Mouse (Mus musculus) large intestine, adult 2 months (tissue): ENCODE results near the gene Tbrg4. TPM values are rescaled to one million over a fixed set of nuclear protein-coding genes. Genes with fewer than 3 reads are reported as not detected.

Experiments
- DNase-seq: peaks from one replicate; pipeline ENCODE4 v3.0.0-alpha.2; 2012; ENCODE audit warnings: low read depth, low spot score
- WGBS: fragments of 180-500 bp; shearing (Covaris S2); methylation state at CpG from one replicate; pipeline ENCODE4 v1.1.7; 2018; 5-methylcytosine and 5-hydroxymethylcytosine counted together
- polyA plus RNA-seq: library from polyadenylated mRNA; depleted of rRNA; stranded (reverse); fragments of >200 nt; gene quantifications from 2 replicates; pipeline ENCODE4 v1.2.3, GENCODE M21; 2012

Gene Tbrg4
- polyA plus RNA-seq, 1 experiment, result 110 TPM

DNA sequence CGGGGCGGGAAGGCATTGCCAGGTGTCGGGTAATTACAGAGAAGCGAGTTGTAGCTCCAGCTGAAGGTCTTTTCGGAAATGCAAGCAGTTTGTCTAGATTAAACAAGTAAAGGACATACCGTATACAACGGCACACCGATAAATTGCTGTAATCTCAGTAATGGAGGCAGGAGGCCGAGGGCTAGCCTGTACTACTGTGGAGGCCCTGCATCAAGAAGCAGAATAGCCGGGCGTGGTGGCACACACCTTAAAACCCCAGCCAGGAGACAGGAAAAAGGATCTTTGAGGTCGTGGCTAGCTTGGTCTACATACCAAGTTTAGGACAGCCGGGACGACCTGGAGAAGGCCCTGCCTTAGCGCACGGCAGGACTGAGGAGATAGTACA lies 513 bp upstream of the Tbrg4 start:
- WGBS, result 3% methylated on average over 16 of the region's 16 CpGs
- DNase-seq, result no peak

DNA sequence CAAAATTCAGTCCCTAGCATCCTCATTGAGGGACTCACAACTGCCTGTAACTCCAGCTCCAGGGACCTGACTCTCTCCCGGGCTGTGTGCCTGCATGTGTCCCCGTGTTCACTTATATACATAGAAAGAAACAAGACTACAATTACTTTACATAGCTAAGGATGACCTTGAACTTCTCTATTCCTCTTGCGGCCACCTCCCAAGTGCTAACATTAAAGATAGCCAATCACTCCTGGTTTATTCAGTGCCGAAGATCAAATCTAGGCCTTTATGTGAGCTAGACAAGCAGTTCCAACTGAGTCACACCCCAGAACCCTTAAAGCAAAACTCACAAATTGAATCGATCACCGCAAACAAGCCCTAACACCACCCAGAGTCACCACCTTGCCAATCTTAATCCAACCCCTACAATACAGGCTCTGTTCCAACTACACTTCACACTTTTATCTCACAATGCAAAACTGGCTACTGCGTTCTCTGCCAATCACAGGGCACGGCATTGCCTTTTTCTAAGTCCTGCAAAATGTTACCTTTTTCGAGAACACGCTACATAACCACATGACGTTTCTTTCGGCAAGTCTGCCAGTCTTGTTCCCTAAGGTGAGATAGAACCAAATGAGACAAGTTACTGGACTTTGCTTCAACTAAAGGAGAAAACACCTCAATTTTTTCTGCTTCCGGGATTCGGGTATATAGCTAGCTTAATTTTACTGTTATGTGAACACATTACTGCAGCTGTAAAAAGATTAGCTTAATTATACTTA lies 1.1 kb downstream of the Tbrg4 start:
- DNase-seq, result peak; percentile 45
- 23% methylated on average over 14 of the region's 14 CpGs for WGBS

DNA sequence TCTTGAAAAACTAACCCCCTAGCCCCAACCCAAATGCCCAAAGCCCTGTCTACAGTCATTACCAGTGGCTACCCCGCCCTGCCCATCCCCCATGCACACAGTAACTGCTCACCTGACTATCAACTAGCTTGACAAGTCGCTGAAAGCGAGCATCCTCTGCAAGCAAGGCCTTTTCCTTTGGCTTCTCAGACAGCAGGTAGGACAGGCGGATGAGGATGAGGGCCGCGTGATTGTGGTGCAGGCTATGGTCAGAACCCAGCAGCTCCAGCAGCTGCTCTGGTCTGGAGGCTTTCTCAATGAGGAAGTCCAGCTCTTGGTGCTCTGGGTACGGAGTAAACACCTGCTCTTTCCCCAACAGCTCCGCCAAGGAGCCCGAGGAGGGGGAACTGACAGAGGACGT lies 2.2 kb downstream of the Tbrg4 start:
- no peak for DNase-seq

GRCm38 (mm10) chr11:6615250-6616205 lies 10.3 kb downstream of the Tbrg4 start:
- DNase-seq, result no peak
- WGBS, result 82% methylated on average over 12 of the region's 12 CpGs

More for the DNA sequence above, 2.2 kb downstream of the Tbrg4 start:
- WGBS, result 49% methylated on average over 10 of the region's 10 CpGs

GRCm38 (mm10) chr11:6605491-6606399 lies 20.1 kb downstream of the Tbrg4 start, which contains the start of gene Nacad:
Gene Nacad, minus strand, starts transcription at chr11:6606053.
- 5% methylated on average over 41 of the region's 41 CpGs for WGBS
- no peak for DNase-seq

DNA sequence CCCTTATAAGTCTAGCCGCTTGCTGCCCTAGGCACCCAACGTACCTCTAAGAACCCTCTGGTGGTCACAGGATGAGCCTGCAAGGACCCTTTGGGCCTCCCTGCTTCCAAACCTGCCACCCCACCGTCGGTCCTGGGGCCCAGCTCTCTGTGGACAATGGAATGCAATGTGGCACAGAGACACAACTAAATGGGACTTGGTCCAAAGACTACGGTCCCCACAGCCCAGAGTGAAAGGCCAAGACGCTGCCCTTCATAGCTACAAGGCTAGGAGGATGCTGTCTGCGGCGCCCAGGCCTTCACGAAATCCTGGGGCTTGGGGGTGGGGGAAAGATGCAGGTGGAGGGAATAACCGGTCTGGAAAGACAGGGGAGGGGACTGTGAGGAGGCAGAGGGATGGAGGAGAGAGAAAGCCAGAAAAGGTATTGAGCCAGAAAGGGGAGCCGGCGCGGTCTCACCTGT lies 20.8 kb downstream of the Tbrg4 start:
- 18% methylated on average over 13 of the region's 13 CpGs for WGBS

DNA sequence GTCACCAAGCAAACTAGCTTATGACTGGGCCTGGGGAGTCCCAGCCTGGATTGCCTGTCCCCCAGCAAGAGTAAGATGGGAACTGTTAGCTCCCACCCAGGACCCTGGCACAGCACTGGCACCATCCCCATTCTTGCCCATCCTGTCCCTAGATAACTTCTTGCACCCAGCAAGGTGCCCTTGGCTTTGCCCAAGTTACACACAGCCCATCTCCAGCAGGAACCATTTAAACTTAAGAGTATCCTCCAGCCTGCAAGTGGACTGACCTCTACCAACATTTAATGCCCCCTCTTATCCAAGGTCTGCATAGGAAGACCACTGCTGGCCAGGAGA lies 21.3 kb downstream of the Tbrg4 start:
- no peak for DNase-seq

More for the DNA sequence above, 20.8 kb downstream of the Tbrg4 start:
- DNase-seq, result no peak

DNA sequence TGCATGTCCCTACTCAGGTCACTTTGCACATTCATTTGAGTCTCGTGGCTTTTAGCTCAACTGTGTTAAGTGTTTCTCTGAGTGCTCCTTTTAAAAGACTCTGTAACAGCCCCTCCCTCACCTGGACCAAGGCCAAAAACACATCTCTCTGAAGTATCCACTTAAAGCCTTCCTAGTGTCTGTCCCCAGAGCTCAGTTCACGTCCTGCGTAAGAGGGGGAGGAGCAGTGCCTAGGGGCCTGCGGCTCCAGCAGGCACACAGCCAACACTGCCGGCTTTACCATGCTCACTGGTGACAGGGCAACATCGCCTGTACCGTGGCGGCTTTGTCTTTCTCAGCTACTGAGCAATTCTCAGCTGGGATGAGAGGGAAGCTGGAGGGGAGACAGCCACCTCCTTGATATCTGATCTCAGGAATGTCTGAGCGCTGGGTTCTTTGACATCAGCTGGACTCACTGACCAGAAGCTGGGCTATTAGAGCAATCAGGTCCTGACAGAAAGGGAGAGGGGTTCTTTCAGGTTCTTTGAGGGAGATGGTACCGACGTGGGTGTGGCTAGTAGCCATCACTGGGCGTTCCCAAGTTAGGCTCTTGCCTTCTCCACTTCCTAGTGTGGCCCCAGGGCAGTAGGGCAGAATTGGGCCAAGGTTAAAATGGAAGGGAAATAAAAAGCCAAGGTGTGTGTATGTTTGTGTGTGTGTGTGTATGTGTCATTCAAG lies 21.8 kb downstream of the Tbrg4 start:
- 8% methylated on average over 12 of the region's 12 CpGs for WGBS
- DNase-seq, result no peak

GRCm38 (mm10) chr11:6603224-6603623 lies 22.6 kb downstream of the Tbrg4 start:
- 67% methylated on average over 9 of the region's 9 CpGs for WGBS
- DNase-seq, result no peak

- DNase-seq, result no peak
- WGBS, result 69% methylated on average over 9 of the region's 9 CpGs
Observed at GRCm38 (mm10) chr11:6602662-6603061, 23.2 kb downstream of the Tbrg4 start.

GRCm38 (mm10) chr11:6601649-6602480 lies 24.0 kb downstream of the Tbrg4 start:
- no peak for DNase-seq
- 62% methylated on average over 20 of the region's 20 CpGs for WGBS

DNA sequence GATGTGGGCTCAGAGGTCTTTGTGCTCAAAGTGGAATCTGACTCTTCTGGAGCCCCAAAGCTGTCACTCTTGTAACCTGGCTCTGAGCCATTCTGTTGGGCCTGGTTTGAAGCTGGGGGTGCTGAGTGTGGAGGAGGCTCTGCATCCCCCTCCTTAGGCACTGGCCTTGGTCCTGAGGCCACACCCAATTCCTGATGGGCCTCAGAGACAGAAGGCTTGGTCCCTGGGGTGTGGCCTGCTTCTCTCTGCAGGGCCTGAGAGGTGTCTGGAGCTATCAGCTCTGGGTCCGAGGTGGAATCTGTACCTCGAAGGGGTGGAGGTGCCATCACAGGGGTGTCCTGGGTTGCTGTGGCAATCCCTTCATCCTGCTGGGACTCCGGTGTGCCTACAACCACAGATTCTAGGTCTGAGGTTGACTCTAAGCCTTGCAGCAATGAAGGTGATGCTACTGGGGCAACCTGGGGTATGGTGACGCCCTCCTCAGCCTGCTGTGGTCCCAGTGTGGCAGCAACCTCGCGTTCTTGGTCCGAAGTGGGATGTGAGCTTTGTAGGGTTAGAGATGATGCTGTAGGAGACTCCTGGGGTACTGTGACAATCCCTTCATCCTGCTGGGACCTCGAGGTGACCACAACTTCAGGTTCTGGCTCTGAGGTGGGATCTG lies 25.5 kb downstream of the Tbrg4 start:
- WGBS, result 72% methylated on average over 8 of the region's 8 CpGs

DNA sequence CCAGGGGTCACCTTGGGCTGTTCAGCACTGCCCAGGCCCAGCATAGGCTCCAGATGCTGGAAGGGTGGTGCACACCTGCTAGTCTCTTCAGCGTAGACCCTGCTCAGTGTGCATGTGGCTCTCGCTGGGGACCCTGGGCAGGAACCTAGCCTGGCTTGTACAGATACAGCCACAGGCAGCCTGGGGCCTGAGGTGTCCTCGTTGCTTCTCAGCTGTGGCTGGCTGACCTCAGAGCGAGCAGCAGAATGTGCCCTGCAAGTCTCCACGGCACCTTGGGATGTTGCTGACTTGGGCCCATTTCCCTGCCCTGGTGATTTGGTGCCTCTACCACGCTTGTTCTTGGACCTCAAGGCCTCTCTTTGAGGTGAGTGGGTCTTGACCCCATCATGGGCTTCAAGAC lies 26.0 kb downstream of the Tbrg4 start:
- WGBS, result 83% methylated on average over 6 of the region's 6 CpGs
- no peak for DNase-seq

More for the DNA sequence above, 25.5 kb downstream of the Tbrg4 start:
- DNase-seq, result no peak

- DNase-seq, result no peak
- WGBS, result 57% methylated on average over 27 of the region's 27 CpGs
Observed at GRCm38 (mm10) chr11:6599011-6599681, 26.7 kb downstream of the Tbrg4 start.

DNA sequence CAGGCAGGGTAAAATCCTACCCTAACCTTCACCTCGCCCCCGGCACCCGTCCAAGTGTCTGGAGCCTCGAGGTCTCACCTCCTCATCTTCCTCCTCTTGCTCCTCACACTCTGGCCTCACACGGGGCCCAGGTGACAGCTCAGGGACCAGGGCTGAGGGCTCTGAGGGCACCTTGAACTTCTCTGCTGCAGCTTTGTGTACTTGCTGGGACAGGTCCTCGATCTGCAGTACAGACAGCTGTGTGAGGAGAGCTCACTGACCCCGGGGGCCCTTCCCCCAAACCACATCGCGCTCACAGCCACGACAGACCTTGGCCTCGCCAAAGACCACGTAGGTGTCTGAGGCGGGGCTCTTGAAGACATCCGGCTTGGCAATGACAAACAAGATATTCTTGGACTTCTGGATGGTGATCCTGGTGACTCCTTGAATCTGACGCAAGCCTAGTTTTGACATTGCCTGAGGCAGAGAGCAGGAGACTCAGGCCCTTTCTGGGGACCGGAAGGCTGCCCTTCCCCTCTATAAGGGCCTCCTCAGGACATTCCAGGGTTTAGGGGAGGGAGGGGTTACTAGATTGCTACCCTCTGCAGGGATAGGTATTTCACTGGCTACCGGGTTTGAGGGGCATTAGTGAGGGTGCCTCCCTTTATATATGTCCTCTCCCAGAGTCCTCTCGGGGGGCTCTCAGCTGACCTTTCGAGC lies 27.5 kb downstream of the Tbrg4 start:
- DNase-seq, result no peak
- 61% methylated on average over 19 of the region's 19 CpGs for WGBS

GRCm38 (mm10) chr11:6597523-6597922 lies 28.3 kb downstream of the Tbrg4 start:
- 68% methylated on average over 7 of the region's 7 CpGs for WGBS
- no peak for DNase-seq

DNA sequence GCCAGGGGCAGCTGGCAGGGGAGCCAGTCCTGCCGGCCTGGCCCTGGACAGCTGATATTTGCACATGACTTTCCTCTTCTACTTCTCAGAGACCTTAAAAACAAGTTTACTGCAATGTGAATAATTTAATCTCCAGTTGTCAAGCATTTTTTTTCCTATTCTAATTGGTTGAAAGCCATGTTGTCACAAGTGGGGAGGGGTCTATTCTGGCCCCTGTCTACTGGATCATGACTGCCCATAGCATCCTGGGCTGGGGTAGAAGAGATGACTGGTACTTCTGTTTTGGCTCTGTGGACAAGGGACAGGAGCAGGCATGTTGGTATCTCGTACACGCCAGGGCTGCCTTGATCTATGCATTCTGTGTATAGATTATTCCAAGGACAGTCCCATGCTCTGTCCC lies 29.3 kb downstream of the Tbrg4 start:
- 75% methylated on average over 3 of the region's 3 CpGs for WGBS
- DNase-seq, result no peak
